Mouse (Mus musculus) small intestine, adult 2 months (tissue): ENCODE data around the gene Cntn5. TPM values are rescaled to one million over a fixed set of nuclear protein-coding genes. Genes with fewer than 3 reads are reported as not detected.

Experiments
- H3K27ac ChIP-seq: fragments of 200-500 bp; 2 replicates; pipeline ENCODE4 v1.5.1; 2012; ENCODE audit warnings: low read depth, low read length, control low read depth, inconsistent platforms; ENCODE audit not compliant: insufficient read depth
- H3K27me3 ChIP-seq: fragments of 200-500 bp; 2 replicates; pipeline ENCODE4 v1.6.1; 2012; ENCODE audit warnings: mild to moderate bottlenecking, moderate library complexity, low read length, inconsistent platforms; ENCODE audit not compliant: control insufficient read depth, insufficient read depth
- H3K36me3 ChIP-seq: fragments of 200-500 bp; 2 replicates; pipeline ENCODE4 v1.6.1; 2012; ENCODE audit warnings: mild to moderate bottlenecking, low read length, control low read depth, inconsistent platforms; ENCODE audit not compliant: control insufficient read depth, insufficient read depth
- H3K4me1 ChIP-seq: fragments of 200-500 bp; 2 replicates; pipeline ENCODE4 v1.6.1; 2012; ENCODE audit warnings: low read length, inconsistent platforms, mixed read lengths; ENCODE audit not compliant: control insufficient read depth, insufficient read depth, insufficient read length
- H3K4me3 ChIP-seq: fragments of 200-500 bp; 2 replicates; pipeline ENCODE4 v1.5.1; 2012; ENCODE audit warnings: low read depth, mild to moderate bottlenecking, control low read depth, inconsistent platforms, low read length, moderate library complexity
- CTCF ChIP-seq: fragments of 200-500 bp; IDR thresholded peaks from 2 replicates; pipeline ENCODE4 v1.5.1; 2012; ENCODE audit warnings: low read depth, mild to moderate bottlenecking, control low read depth, inconsistent platforms, low read length, moderate library complexity, mixed read lengths; ENCODE audit not compliant: insufficient replicate concordance, insufficient read length; ENCODE audit errors: extremely low read depth
- POLR2A ChIP-seq: fragments of 200-500 bp; IDR thresholded peaks from 2 replicates; pipeline ENCODE4 v1.6.1; 2012; ENCODE audit warnings: low read depth, mild to moderate bottlenecking, control low read depth, inconsistent platforms, low read length, moderate library complexity
- WGBS: fragments of 180-500 bp; shearing (Covaris S2); methylation state at CpG from one replicate; pipeline ENCODE4 v1.1.7; 2018; 5-methylcytosine and 5-hydroxymethylcytosine counted together
- polyA plus RNA-seq: library from polyadenylated mRNA; depleted of rRNA; stranded (reverse); fragments of >200 nt; gene quantifications from 2 replicates; pipeline ENCODE4 v1.2.3, GENCODE M21; 2012

Cntn5 gene
- polyA plus RNA-seq, 1 experiment: not detected

GRCm38 (mm10) chr9:10816711-10817110 lies 87.9 kb downstream of the Cntn5 start:
- Histone ChIP-seq H3K36me3 (no peaks in the 10 kb centered on the region), H3K4me3 (no peak overlapping the region), H3K27me3 (no peaks in the 10 kb centered on the region), H3K27ac (no peak overlapping the region), H3K4me1 (no peaks in the 10 kb centered on the region)
- TF ChIP-seq CTCF: no peak
- TF ChIP-seq POLR2A: no peak
- 40% methylated on average over 1 of the region's 1 CpGs for WGBS

- no peaks in the 10 kb centered on the region for H3K27me3 ChIP-seq
- no peaks in the 10 kb centered on the region for H3K4me1 ChIP-seq
- no peak overlapping the region for H3K27ac ChIP-seq
- no peak for TF ChIP-seq CTCF
- no peak for TF ChIP-seq POLR2A
- H3K4me3 ChIP-seq: no peak overlapping the region
- 90% methylated on average over 1 of the region's 1 CpGs for WGBS
- H3K36me3 ChIP-seq: no peaks in the 10 kb centered on the region
Observed at GRCm38 (mm10) chr9:10797158-10797557, 107.4 kb downstream of the Cntn5 start.

- 35% methylated on average over 2 of the region's 2 CpGs for WGBS
- no peaks in the 10 kb centered on the region for H3K4me1 ChIP-seq
- TF ChIP-seq CTCF (no peak), POLR2A (no peak)
Observed at GRCm38 (mm10) chr9:10795102-10795501, 109.5 kb downstream of the Cntn5 start.

GRCm38 (mm10) chr9:10731878-10732277 lies 172.7 kb downstream of the Cntn5 start:
- Histone ChIP-seq H3K27ac (no peak overlapping the region), H3K4me1 (no peaks in the 10 kb centered on the region), H3K27me3 (no peaks in the 10 kb centered on the region), H3K36me3 (no peaks in the 10 kb centered on the region), H3K4me3 (no peak overlapping the region)
- WGBS: 84% methylated on average over 2 of the region's 2 CpGs
- TF ChIP-seq CTCF: no peak

More at GRCm38 (mm10) chr9:10795102-10795501, 109.5 kb downstream of the Cntn5 start:
- H3K4me3 ChIP-seq: no peak overlapping the region
- H3K27ac ChIP-seq: no peak overlapping the region
- H3K36me3 ChIP-seq: no peaks in the 10 kb centered on the region
- H3K27me3 ChIP-seq: no peaks in the 10 kb centered on the region

- TF ChIP-seq CTCF: no peak
- TF ChIP-seq POLR2A: no peak
- 67% methylated on average over 2 of the region's 2 CpGs for WGBS
- Histone ChIP-seq H3K27me3 (no peaks in the 10 kb centered on the region), H3K36me3 (no peaks in the 10 kb centered on the region), H3K4me1 (no peaks in the 10 kb centered on the region), H3K4me3 (no peak overlapping the region), H3K27ac (no peak overlapping the region)
Observed at GRCm38 (mm10) chr9:10724191-10724590, 180.4 kb downstream of the Cntn5 start.

- no peak for TF ChIP-seq CTCF
- no peak for TF ChIP-seq POLR2A
Observed at GRCm38 (mm10) chr9:10722121-10722520, 182.5 kb downstream of the Cntn5 start.

GRCm38 (mm10) chr9:10718986-10719385 lies 185.6 kb downstream of the Cntn5 start:
- Histone ChIP-seq H3K27ac (no peak overlapping the region), H3K36me3 (no peaks in the 10 kb centered on the region), H3K27me3 (no peaks in the 10 kb centered on the region), H3K4me1 (no peaks in the 10 kb centered on the region), H3K4me3 (no peak overlapping the region)
- WGBS: 60% methylated on average over 3 of the region's 3 CpGs
- TF ChIP-seq POLR2A (no peak), CTCF (no peak)

More at GRCm38 (mm10) chr9:10722121-10722520, 182.5 kb downstream of the Cntn5 start:
- H3K36me3 ChIP-seq: no peaks in the 10 kb centered on the region
- no peaks in the 10 kb centered on the region for H3K4me1 ChIP-seq
- H3K27ac ChIP-seq: no peak overlapping the region
- H3K4me3 ChIP-seq: no peak overlapping the region
- H3K27me3 ChIP-seq: no peaks in the 10 kb centered on the region
- WGBS: 81% methylated on average over 4 of the region's 4 CpGs

GRCm38 (mm10) chr9:10713641-10714040 lies 190.9 kb downstream of the Cntn5 start:
- no peak overlapping the region for H3K4me3 ChIP-seq
- no peaks in the 10 kb centered on the region for H3K27me3 ChIP-seq
- WGBS: 20% methylated on average over 1 of the region's 1 CpGs
- H3K36me3 ChIP-seq: no peaks in the 10 kb centered on the region
- H3K27ac ChIP-seq: no peak overlapping the region
- H3K4me1 ChIP-seq: no peaks in the 10 kb centered on the region
- no peak for TF ChIP-seq POLR2A
- TF ChIP-seq CTCF: no peak
